Mouse (Mus musculus): ENCODE measurements around the gene Pgam5. TPM values are rescaled to one million over a fixed set of nuclear protein-coding genes. Genes with fewer than 3 reads are reported as not detected.

The Pgam5 gene
- polyA plus RNA-seq, 1 experiment from 2014 or later: 67.6 TPM

DNA sequence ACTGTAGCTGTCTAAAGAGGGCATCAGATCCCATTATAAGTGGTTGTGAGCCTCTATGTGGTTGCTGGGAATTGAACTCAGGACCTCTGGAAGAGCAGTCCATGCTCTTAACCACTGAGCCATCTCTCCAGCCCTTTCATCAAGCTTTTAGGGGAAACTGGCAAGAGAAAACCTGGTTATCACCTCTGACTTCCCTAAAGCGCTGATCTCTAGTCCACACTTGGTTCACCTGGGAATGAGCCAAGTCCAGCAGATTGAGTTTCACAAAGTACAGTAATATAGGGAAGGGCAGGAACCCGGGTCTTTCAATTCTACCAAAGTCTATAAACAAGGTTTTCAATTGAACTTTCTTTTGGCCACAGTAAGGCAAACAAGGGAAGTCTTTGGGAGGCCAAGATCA lies 12.3 kb upstream of the Pgam5 start:
- WGBS: 81% methylated on average over 2 of the region's 2 CpGs
- H3K9me3 ChIP-seq (replicated peaks): no peaks in the 10 kb centered on the region

GRCm38 (mm10) chr5:110276910-110277309 lies 7.2 kb upstream of the Pgam5 start:
- no peaks in the 10 kb centered on the region for H3K27me3 ChIP-seq
- no peaks in the 10 kb centered on the region for H3K36me3 ChIP-seq
- no peak overlapping the region for H3K9ac ChIP-seq
- H3K4me3 ChIP-seq (replicated peaks): no peak overlapping the region
- H3K4me1 ChIP-seq: no peaks in the 10 kb centered on the region
- peak; percentile 60 for ATAC-seq (replicated peaks; ENCODE audit: low FRiP score)
- no peak overlapping the region for H3K27ac ChIP-seq
- H3K4me2 ChIP-seq: no peak overlapping the region
- 84% methylated on average over 1 of the region's 1 CpGs for WGBS
- no peaks in the 10 kb centered on the region for H3K9me3 ChIP-seq (replicated peaks)

More for the DNA sequence above, 12.3 kb upstream of the Pgam5 start:
- H3K4me3 ChIP-seq (replicated peaks): no peak overlapping the region
- no peaks in the 10 kb centered on the region for H3K36me3 ChIP-seq
- ATAC-seq (replicated peaks; ENCODE audit: low FRiP score): no peak
- H3K4me1 ChIP-seq: peaks cover 17% of the 10 kb centered on the region
- H3K4me2 ChIP-seq: no peak overlapping the region
- no peak overlapping the region for H3K27ac ChIP-seq
- H3K9ac ChIP-seq: no peak overlapping the region
- peaks cover 7% of the 10 kb centered on the region; the same call in 1 of the 2 replicates for H3K27me3 ChIP-seq

GRCm38 (mm10) chr5:110276391-110276790 lies 6.7 kb upstream of the Pgam5 start:
- Histone ChIP-seq H3K27ac (no peak overlapping the region), H3K9ac (no peak overlapping the region), H3K4me2 (no peak overlapping the region), H3K36me3 (no peaks in the 10 kb centered on the region), H3K4me1 (no peaks in the 10 kb centered on the region), H3K4me3 (replicated peaks) (no peak overlapping the region), H3K27me3 (no peaks in the 10 kb centered on the region), H3K9me3 (replicated peaks) (no peaks in the 10 kb centered on the region)
- ATAC-seq (replicated peaks; ENCODE audit: low FRiP score): no peak
- WGBS: 91% methylated on average over 2 of the region's 2 CpGs

GRCm38 (mm10) chr5:110274846-110275245 lies 5.1 kb upstream of the Pgam5 start:
- 73% methylated on average over 2 of the region's 2 CpGs for WGBS
- no peak for ATAC-seq (replicated peaks; ENCODE audit: low FRiP score)
- H3K4me3 ChIP-seq (replicated peaks): no peak overlapping the region

GRCm38 (mm10) chr5:110274147-110274546 lies 4.4 kb upstream of the Pgam5 start:
- 88% methylated on average over 4 of the region's 4 CpGs for WGBS
- ATAC-seq (replicated peaks; ENCODE audit: low FRiP score): no peak
- no peaks in the 10 kb centered on the region for H3K27me3 ChIP-seq

More at GRCm38 (mm10) chr5:110274846-110275245, 5.1 kb upstream of the Pgam5 start:
- Histone ChIP-seq H3K9me3 (replicated peaks) (no peaks in the 10 kb centered on the region), H3K4me2 (no peak overlapping the region), H3K9ac (no peak overlapping the region), H3K4me1 (no peaks in the 10 kb centered on the region), H3K36me3 (no peaks in the 10 kb centered on the region), H3K27me3 (no peaks in the 10 kb centered on the region), H3K27ac (no peak overlapping the region)

DNA sequence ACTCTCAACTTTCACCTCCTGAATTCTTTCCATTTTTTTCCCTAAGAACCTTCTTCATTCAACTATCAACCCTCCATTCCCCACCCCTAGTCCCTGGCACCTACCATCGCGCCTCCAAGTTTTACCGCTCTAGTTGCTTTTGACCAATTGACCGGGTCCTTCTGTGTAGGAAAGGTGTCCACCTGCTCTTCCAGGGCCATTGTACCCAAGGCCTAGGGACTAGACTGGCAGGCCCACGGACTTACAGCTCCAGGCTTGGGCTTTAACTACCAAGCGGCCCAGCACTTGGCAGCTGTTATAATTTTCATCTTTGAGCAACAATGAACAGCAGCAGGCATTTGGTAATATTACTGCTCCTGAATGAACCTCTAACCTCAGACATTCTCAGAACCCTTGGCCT lies 529 bp upstream of the Pgam5 start:
- Histone ChIP-seq H3K9me3 (replicated peaks) (no peaks in the 10 kb centered on the region), H3K9ac (no peak overlapping the region), H3K27me3 (no peaks in the 10 kb centered on the region), H3K4me2 (no peak overlapping the region), H3K4me1 (peaks cover 8% of the 10 kb centered on the region), H3K27ac (no peak overlapping the region), H3K4me3 (replicated peaks) (peak overlapping the region; percentile 96; the same call in 1 of the 2 replicates), H3K36me3 (peaks cover 22% of the 10 kb centered on the region)
- peak; percentile 40; the same call in 1 of the 2 replicates for ATAC-seq (replicated peaks; ENCODE audit: low FRiP score)
- WGBS: 91% methylated on average over 6 of the region's 6 CpGs

More at GRCm38 (mm10) chr5:110274147-110274546, 4.4 kb upstream of the Pgam5 start:
- Histone ChIP-seq H3K9me3 (replicated peaks) (no peaks in the 10 kb centered on the region), H3K27ac (no peak overlapping the region), H3K4me1 (no peaks in the 10 kb centered on the region), H3K36me3 (no peaks in the 10 kb centered on the region), H3K9ac (no peak overlapping the region), H3K4me3 (replicated peaks) (no peak overlapping the region), H3K4me2 (no peak overlapping the region)

- no peak for ATAC-seq (replicated peaks; ENCODE audit: low FRiP score)
- WGBS: 88% methylated on average over 4 of the region's 4 CpGs
- no peaks in the 10 kb centered on the region for H3K9me3 ChIP-seq (replicated peaks)
Measured at GRCm38 (mm10) chr5:110266941-110267340, 2.8 kb downstream of the Pgam5 start.

DNA sequence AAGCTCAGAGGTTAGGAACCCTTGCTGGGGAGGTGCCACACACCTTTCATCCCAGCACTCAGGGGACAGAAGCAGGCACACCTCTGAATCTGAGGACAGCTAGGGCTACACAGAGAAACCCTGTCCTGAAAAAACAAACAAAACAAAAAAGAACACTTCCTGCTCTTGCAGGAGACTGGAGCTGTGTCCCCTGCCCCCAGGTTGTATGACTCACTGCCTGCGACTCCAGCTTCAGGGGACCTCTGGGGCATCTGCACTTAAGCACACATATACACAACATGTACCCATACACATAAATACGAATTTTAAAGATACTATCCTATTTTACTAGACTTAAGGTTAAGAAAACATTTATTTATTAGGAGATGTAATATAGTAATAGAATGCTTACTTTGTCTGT lies 25.6 kb downstream of the Pgam5 start:
- Histone ChIP-seq H3K9ac (no peak overlapping the region), H3K4me2 (no peak overlapping the region), H3K4me3 (replicated peaks) (no peak overlapping the region), H3K4me1 (no peaks in the 10 kb centered on the region), H3K27me3 (no peaks in the 10 kb centered on the region), H3K36me3 (peaks cover 95% of the 10 kb centered on the region), H3K27ac (no peak overlapping the region), H3K9me3 (replicated peaks) (no peaks in the 10 kb centered on the region)
- WGBS: 78% methylated on average over 2 of the region's 2 CpGs
- ATAC-seq (replicated peaks; ENCODE audit: low FRiP score): no peak

More at GRCm38 (mm10) chr5:110266941-110267340, 2.8 kb downstream of the Pgam5 start:
- Histone ChIP-seq H3K4me1 (peaks cover 8% of the 10 kb centered on the region), H3K36me3 (peaks cover 40% of the 10 kb centered on the region), H3K4me2 (no peak overlapping the region), H3K4me3 (replicated peaks) (no peak overlapping the region), H3K27ac (no peak overlapping the region), H3K9ac (no peak overlapping the region), H3K27me3 (no peaks in the 10 kb centered on the region)

DNA sequence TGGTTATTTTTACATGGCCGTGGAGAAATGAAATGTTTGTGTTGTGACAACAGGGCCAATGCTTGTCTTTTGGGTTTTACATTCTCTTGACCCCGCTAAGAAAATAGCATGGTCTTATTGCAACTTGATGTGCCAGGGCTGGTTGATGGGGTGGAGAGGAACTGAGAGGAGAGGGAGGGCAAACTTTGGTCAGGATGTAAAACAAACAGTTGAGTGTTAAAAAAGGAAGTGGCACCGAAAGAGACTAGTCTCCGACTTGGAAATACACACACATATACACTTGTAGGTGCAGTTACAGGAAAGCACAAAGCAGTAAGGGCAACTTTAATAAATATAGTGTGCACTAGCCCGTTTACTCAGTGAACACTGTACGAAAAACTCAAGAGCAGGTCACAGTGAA lies 37.4 kb downstream of the Pgam5 start:
- Histone ChIP-seq H3K9ac (no peak overlapping the region), H3K27me3 (no peaks in the 10 kb centered on the region), H3K4me3 (replicated peaks) (peak overlapping the region; percentile 99; the same call in 1 of the 2 replicates), H3K9me3 (replicated peaks) (no peaks in the 10 kb centered on the region), H3K36me3 (peaks cover 41% of the 10 kb centered on the region), H3K27ac (no peak overlapping the region), H3K4me2 (peak overlapping the region; percentile 72), H3K4me1 (peaks cover 21% of the 10 kb centered on the region)
- 80% methylated on average over 6 of the region's 6 CpGs for WGBS
- ATAC-seq (replicated peaks; ENCODE audit: low FRiP score): no peak

GRCm38 (mm10) chr5:110231638-110232037 lies 38.1 kb downstream of the Pgam5 start:
- peak overlapping the region; percentile 72 for H3K4me2 ChIP-seq
- no peaks in the 10 kb centered on the region for H3K9me3 ChIP-seq (replicated peaks)
- no peak overlapping the region; the same call in 1 of the 2 replicates for H3K27ac ChIP-seq
- peaks cover 21% of the 10 kb centered on the region for H3K4me1 ChIP-seq
- H3K9ac ChIP-seq: peak overlapping the region; percentile 95
- peaks cover 40% of the 10 kb centered on the region for H3K36me3 ChIP-seq
- no peaks in the 10 kb centered on the region for H3K27me3 ChIP-seq
- WGBS: 40% methylated on average over 13 of the region's 13 CpGs
- peak overlapping the region; percentile 99 for H3K4me3 ChIP-seq (replicated peaks)
- no peak for ATAC-seq (replicated peaks; ENCODE audit: low FRiP score)

- WGBS: under 1% methylated on average over 80 of the region's 81 CpGs
Measured at GRCm38 (mm10) chr5:110230780-110231461, 38.8 kb downstream of the Pgam5 start, which contains the start of gene Ankle2. Gene Ankle2 (plus strand): TSS chr5:110231004.

DNA sequence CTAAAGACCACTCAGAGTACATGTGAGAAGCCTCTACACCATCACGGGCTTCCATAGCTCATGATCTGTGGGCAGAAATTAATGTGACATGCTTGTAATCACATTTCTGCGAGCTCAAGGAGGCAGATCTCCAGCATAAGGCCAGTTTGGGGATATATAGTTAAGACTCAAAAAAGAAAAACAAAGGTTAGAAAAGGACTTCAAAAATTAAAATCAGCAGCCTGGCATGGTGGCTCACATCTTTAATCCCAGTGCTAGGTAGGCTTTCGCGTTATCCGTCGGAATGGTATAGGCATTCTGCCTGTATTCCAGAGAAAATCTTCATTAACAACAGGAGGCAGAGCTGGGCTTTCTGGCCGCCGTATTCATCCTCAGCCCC lies 39.3 kb downstream of the Pgam5 start:
- Histone ChIP-seq H3K4me3 (replicated peaks) (peak overlapping the region; percentile 99), H3K4me2 (peak overlapping the region; percentile 72), H3K27ac (peak overlapping the region; percentile 98), H3K9me3 (replicated peaks) (no peaks in the 10 kb centered on the region), H3K36me3 (peaks cover 34% of the 10 kb centered on the region), H3K4me1 (peaks cover 21% of the 10 kb centered on the region), H3K27me3 (no peaks in the 10 kb centered on the region), H3K9ac (peak overlapping the region; percentile 95)
- no peak for ATAC-seq (replicated peaks; ENCODE audit: low FRiP score)
- WGBS: 5% methylated on average over 8 of the region's 8 CpGs

More at GRCm38 (mm10) chr5:110230780-110231461, 38.8 kb downstream of the Pgam5 start, which contains the start of gene Ankle2:
- Histone ChIP-seq H3K9ac (peak within 1 kb of the TSS; percentile 95), H3K9me3 (replicated peaks) (no peaks in the 10 kb centered on the region), H3K4me3 (replicated peaks) (peak within 1 kb of the TSS; percentile 99), H3K36me3 (peaks cover 36% of the 10 kb centered on the region), H3K4me1 (peaks cover 21% of the 10 kb centered on the region), H3K27me3 (no peaks in the 10 kb centered on the region), H3K27ac (peak within 1 kb of the TSS; percentile 98), H3K4me2 (peak within 1 kb of the TSS; percentile 72)
- peak; percentile 98 for ATAC-seq (replicated peaks; ENCODE audit: low FRiP score)

Data from kidney, embryonic 15.5 days (tissue).